Mouse (Mus musculus) naive thymus-derived CD4-positive, alpha-beta T cell, adult 2 months (primary cell): ENCODE measurements around the gene Ap4b1.
"Not testable (repeated sequence)": the region's sequence is repeated elsewhere in the genome, so short reads cannot be mapped to it uniquely, and the experiment has no call there.

Source experiments
- DNase-seq: peaks from one replicate; pipeline ENCODE4 v3.0.0-alpha.2; 2011; ENCODE audit warnings: low read depth

The Ap4b1 gene

GRCm38 (mm10) chr3:103808891-103809798 lies at the start of gene Ap4b1, which contains the start of the genes Dclre1b and Gm43064:
Gene Ap4b1 (plus strand): TSS chr3:103809520.
Gene Dclre1b (minus strand): TSS chr3:103809444.
Gene Gm43064 (plus strand): TSS chr3:103809573.
- peak; percentile 95 for DNase-seq

GRCm38 (mm10) chr3:103766789-103767188 lies 42.5 kb upstream of the Ap4b1 start:
- no peak for DNase-seq

GRCm38 (mm10) chr3:103771531-103772130 lies 37.7 kb upstream of the Ap4b1 start:
- no peak for DNase-seq

GRCm38 (mm10) chr3:103772846-103773245 lies 36.5 kb upstream of the Ap4b1 start:
- DNase-seq = peak; percentile 62

GRCm38 (mm10) chr3:103773508-103773907 lies 35.8 kb upstream of the Ap4b1 start:
- DNase-seq = peak; percentile 47

GRCm38 (mm10) chr3:103774009-103774408 lies 35.3 kb upstream of the Ap4b1 start:
- DNase-seq = peak; percentile 65

GRCm38 (mm10) chr3:103777940-103778339 lies 31.4 kb upstream of the Ap4b1 start:
- peak; percentile 40 for DNase-seq

GRCm38 (mm10) chr3:103778660-103779059 lies 30.7 kb upstream of the Ap4b1 start:
- DNase-seq = no peak

- no peak for DNase-seq
Observed at GRCm38 (mm10) chr3:103779183-103779582, 30.1 kb upstream of the Ap4b1 start.

- no peak for DNase-seq
Observed at GRCm38 (mm10) chr3:103780271-103780670, 29.0 kb upstream of the Ap4b1 start.

GRCm38 (mm10) chr3:103780777-103781176 lies 28.5 kb upstream of the Ap4b1 start:
- peak; percentile 56 for DNase-seq

- DNase-seq = no peak
Observed at GRCm38 (mm10) chr3:103782844-103783609, 26.3 kb upstream of the Ap4b1 start.

GRCm38 (mm10) chr3:103787225-103787624 lies 22.1 kb upstream of the Ap4b1 start:
- DNase-seq = no peak

- DNase-seq = no peak
Observed at GRCm38 (mm10) chr3:103789096-103789495, 20.2 kb upstream of the Ap4b1 start.

GRCm38 (mm10) chr3:103789891-103790345 lies 19.4 kb upstream of the Ap4b1 start:
- DNase-seq = peak; percentile 84

GRCm38 (mm10) chr3:103790346-103791145 lies 18.8 kb upstream of the Ap4b1 start:
- DNase-seq = peak; percentile 67

- peak; percentile 94 for DNase-seq
Observed at GRCm38 (mm10) chr3:103791230-103792110, 17.9 kb upstream of the Ap4b1 start, which contains the start of gene Hipk1. Gene Hipk1 (minus strand): TSS chr3:103791563.

- DNase-seq = not testable (repeated sequence)
Observed at GRCm38 (mm10) chr3:103792111-103792406, 17.3 kb upstream of the Ap4b1 start.

- no peak for DNase-seq
Observed at GRCm38 (mm10) chr3:103792566-103792965, 16.8 kb upstream of the Ap4b1 start.

- no peak for DNase-seq
Observed at GRCm38 (mm10) chr3:103796389-103796788, 12.9 kb upstream of the Ap4b1 start.
